Mouse (Mus musculus): ENCODE results near the gene Fam45a.

- no peak for TF ChIP-seq GATA1 (IDR thresholded peaks at IDR 0.05; ENCODE audit: low read length)
- no peak for TF ChIP-seq TAL1 (IDR thresholded peaks at IDR 0.05; ENCODE audit: low read length)
Observed at GRCm38 (mm10) chr19:60813133-60813532, 1.7 kb downstream of the Fam45a start.
